Mouse (Mus musculus) colon, adult 2 months (tissue): Measurements from ENCODE around the gene Retnla. TPM values are rescaled to one million over a fixed set of nuclear protein-coding genes. Genes with fewer than 3 reads are reported as not detected.

ENCODE experiments used
- polyA plus RNA-seq: library from polyadenylated mRNA; depleted of rRNA; stranded (reverse); fragments of >200 nt; gene quantifications from 2 replicates; pipeline ENCODE4 v1.2.3, GENCODE M21; 2012; rRNA removed

Gene Retnla
- 13.4 and 18.7 TPM in 2 replicates for polyA plus RNA-seq

DNA sequence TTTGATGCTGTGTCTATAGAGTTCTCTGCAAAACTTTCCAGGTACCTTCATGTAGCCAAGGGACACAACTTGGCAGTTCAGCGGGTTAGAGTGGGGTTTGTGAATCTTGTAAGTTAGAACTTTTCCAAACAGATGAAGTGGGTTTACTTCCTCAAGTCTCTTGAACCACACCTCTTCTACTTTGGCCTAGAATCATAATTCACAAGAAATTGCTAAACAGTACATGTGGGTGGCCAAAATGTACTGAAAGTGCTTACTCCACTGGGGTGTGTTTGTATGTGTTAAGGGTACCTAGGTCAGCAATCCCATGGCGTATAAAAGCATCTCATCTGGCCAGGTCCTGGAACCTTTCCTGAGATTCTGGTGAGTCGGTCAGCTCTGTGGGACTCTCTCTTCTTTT lies at the start of gene Retnla:
Gene Retnla, plus strand, starts transcription at position 286 of the 400 bp plus-strand sequence.

GRCm38 (mm10) chr16:48816695-48817094 lies 25.7 kb upstream of the Retnla start, which contains the start of gene Retnlb:
Gene Retnlb (plus strand): TSS chr16:48816856.

GRCm38 (mm10) chr16:48872321-48872720 lies 30.0 kb downstream of the Retnla start, which contains the start of gene Retnlg:
Gene Retnlg (plus strand): TSS chr16:48872621.

Other genes starting within 250 kb of the Retnla start
- not detected in 2 replicates for gene Trat1, start 70.5 kb upstream of the Retnla start, polyA plus RNA-seq
- 108 and 114 TPM in 2 replicates for gene Retnlb, start 25.7 kb upstream of the Retnla start, polyA plus RNA-seq
- 1.6 and 2.9 TPM in 2 replicates for gene Retnlg, start 30.1 kb downstream of the Retnla start, polyA plus RNA-seq
- gene Dzip3, start 151.6 kb downstream of the Retnla start, polyA plus RNA-seq: 0.67 and 0.72 TPM in 2 replicates
- gene Cip2a, start 151.6 kb downstream of the Retnla start, polyA plus RNA-seq: 1.4 and 1.7 TPM in 2 replicates
- gene Myh15, start 214.9 kb downstream of the Retnla start, polyA plus RNA-seq: not detected in 2 replicates